Mouse (Mus musculus) ES-Bruce4 (cell line): ENCODE measurements at regions not wholly inside any gene's neighbourhood (a gene's known extent, or its start where the extent isn't known, plus 50 kb on each side); places are given as distances from the start of the nearest gene placed in this dataset.

ENCODE experiments used
- H3K27ac ChIP-seq: 2 replicates; pipeline ENCODE4 v1.5.1; 2012; ENCODE audit warnings: low read length, inconsistent platforms; ENCODE audit not compliant: insufficient read depth
- H3K27me3 ChIP-seq: 2 replicates; pipeline ENCODE4 v1.6.1; 2012; ENCODE audit warnings: mild to moderate bottlenecking, low read length, inconsistent platforms; ENCODE audit not compliant: control insufficient read depth, poor library complexity, insufficient read depth, severe bottlenecking
- H3K36me3 ChIP-seq: 2 replicates; pipeline ENCODE4 v1.6.1; 2012; ENCODE audit warnings: inconsistent platforms, mild to moderate bottlenecking, low read length, moderate library complexity; ENCODE audit not compliant: control insufficient read depth, poor library complexity, insufficient read depth, severe bottlenecking
- H3K4me1 ChIP-seq: one replicate; pipeline ENCODE4 v1.8.1; 2011; ENCODE audit warnings: low read length; ENCODE audit not compliant: control insufficient read depth, insufficient read depth
- H3K4me3 ChIP-seq: 2 replicates; pipeline ENCODE4 v1.5.1; 2011; ENCODE audit warnings: low read depth, mild to moderate bottlenecking, low read length
- H3K9ac ChIP-seq: 2 replicates; pipeline ENCODE4 v1.6.1; 2012; ENCODE audit warnings: low read depth, mild to moderate bottlenecking, inconsistent platforms; ENCODE audit not compliant: poor library complexity, severe bottlenecking
- H3K9me3 ChIP-seq: replicated peaks from 2 replicates; pipeline ENCODE4 v1.6.1; 2012; ENCODE audit warnings: mild to moderate bottlenecking, low read length, inconsistent platforms; ENCODE audit not compliant: control insufficient read depth, poor library complexity, insufficient read depth, severe bottlenecking
- CTCF ChIP-seq: IDR thresholded peaks from one replicate; pipeline ENCODE4 v1.8.1; 2011; ENCODE audit warnings: low read depth, low read length
- EP300 ChIP-seq: IDR thresholded peaks from 2 replicates; pipeline ENCODE4 v1.6.1; 2011; ENCODE audit warnings: low read depth, low read length; ENCODE audit not compliant: insufficient read depth
- POLR2A ChIP-seq: IDR thresholded peaks from one replicate; pipeline ENCODE4 v1.8.1; 2011; ENCODE audit warnings: low read length; ENCODE audit not compliant: insufficient read depth

DNA sequence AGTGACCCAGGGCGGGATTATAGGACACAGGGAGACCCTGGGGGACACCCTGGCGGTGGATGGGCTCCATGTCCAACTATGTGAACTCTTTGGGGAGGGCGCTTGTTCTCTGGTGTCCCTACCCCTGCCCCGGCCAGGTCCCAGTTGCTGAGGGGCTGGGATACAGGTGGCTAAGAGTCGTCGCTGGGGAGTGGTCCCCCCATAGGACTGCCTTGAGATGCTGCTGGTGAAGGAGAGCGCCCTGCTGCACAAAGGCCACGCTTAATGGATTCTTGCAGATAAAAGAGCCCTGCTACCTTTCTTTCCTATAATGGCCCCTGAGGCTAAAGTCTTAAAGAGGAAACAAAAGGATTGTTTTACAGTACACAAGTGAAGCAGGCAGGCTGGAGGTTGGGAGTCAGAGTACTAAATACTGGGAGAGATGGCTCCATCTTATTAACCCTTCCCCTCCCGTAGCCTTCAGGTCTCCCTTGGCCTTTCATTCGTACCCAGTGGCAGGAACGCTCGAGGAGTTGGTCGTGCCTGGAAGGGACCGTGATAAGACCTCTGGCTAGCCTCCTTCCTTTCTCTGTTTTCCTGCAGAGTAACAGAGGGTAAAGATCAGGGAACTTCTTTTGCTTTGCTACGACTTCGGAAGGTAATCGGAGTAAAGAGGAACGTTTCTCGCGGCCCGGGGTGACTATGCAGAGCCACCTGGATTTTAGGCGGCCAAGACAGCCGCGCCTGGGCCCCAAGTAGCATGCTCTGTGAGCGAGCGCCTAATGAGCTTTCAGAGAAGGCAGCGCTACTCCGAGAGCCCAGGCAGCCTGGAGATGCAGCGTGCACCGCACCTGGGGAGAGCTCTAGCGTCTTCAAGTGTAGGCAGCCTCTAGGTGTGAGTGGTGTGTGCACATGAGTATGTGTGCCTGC lies 682.9 kb upstream of the Car8 start:
- TF ChIP-seq EP300 = no peak
- TF ChIP-seq POLR2A = no peak
- no peak for TF ChIP-seq CTCF
- Histone ChIP-seq H3K4me3 (peak overlapping the region; percentile 39), H3K27ac (no peak overlapping the region), H3K9ac (peak overlapping the region; percentile 8; the same call in 1 of the 2 replicates), H3K27me3 (no peaks in the 10 kb centered on the region), H3K9me3 (no peaks in the 10 kb centered on the region), H3K36me3 (no peaks in the 10 kb centered on the region), H3K4me1 (peaks cover 4% of the 10 kb centered on the region)

DNA sequence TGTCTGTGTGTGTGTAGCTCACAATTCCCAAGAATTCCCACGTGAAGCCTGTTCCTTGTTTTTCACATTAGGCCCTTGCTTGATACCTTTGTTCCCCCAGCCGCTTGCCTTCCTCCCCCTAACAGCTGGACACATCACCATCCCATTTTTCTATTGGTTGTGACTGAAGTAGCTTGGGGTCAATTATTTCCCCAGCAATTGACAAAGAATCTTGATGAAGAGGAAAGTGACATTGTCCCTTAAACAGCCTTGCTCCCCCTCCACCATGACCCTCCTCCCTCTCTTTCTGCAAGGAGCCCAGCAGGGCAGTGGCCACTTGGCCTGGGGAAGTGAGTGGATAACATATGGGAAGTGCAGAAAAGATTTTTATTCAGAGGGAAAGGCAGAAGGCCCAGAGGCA lies 681.5 kb upstream of the Car8 start:
- Histone ChIP-seq H3K27ac (no peak overlapping the region), H3K9ac (no peak overlapping the region), H3K27me3 (no peaks in the 10 kb centered on the region), H3K4me1 (peaks cover 4% of the 10 kb centered on the region), H3K36me3 (no peaks in the 10 kb centered on the region), H3K9me3 (no peaks in the 10 kb centered on the region), H3K4me3 (no peak overlapping the region)
- TF ChIP-seq CTCF (no peak), EP300 (no peak), POLR2A (no peak)

DNA sequence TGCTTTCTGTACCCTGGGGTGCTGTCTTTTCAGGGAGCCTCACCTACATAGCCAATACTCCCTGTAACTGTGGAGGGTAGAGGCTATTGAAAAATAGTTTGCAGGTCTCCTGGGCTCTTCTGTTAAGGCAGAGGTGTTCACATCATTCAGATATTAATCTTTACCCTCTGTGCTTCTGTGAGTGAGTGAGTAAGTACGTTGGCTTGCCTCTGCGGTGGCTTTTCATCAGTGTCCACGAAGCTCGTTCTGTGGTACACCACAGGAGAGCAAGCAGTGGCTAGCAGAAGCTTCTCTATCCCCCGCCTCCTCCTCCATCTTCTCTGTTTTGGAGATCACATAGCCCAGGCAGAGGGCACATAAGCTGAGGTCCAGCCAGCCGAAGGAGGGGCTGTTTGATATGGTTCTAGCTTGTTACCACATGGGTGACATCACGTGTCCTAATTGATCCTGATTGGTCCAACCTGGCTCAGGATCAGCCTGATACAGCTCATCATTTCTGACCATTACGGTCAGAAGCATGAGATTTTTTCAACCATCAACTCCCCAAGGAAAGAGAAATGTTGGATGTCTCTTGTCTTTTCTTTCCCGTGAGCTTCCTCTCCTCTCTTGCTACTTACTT lies 680.6 kb upstream of the Car8 start:
- no peaks in the 10 kb centered on the region for H3K27me3 ChIP-seq
- H3K4me3 ChIP-seq = no peak overlapping the region
- H3K4me1 ChIP-seq = peaks cover 4% of the 10 kb centered on the region
- H3K27ac ChIP-seq = no peak overlapping the region
- H3K9ac ChIP-seq = no peak overlapping the region
- no peak for TF ChIP-seq CTCF
- no peak for TF ChIP-seq POLR2A
- TF ChIP-seq EP300 = no peak
- no peaks in the 10 kb centered on the region for H3K36me3 ChIP-seq
- H3K9me3 ChIP-seq = no peaks in the 10 kb centered on the region
